Mouse (Mus musculus) embryonic stem cell, embryonic (primary cell): ENCODE measurements around the gene D930007J09Rik.

ENCODE experiments used
- CTCF ChIA-PET, 4 experiments: fragments of 300-600 bp in 2 of 4; fragments of 350-600 bp in 2 of 4; sonication (Branson Sonifier 250); formaldehyde crosslinking; loops; one replicate each; lab custom pipeline; 2022; ENCODE audit warnings: inconsistent platforms in 2 of 4; lab: Charles Lee
- POLR2A ChIA-PET, 4 experiments: fragments of 300-600 bp in 2 of 4; fragments of 350-600 bp in 2 of 4; sonication (Branson Sonifier 250); formaldehyde crosslinking; loops; one replicate each; lab custom pipeline; 2022; ENCODE audit warnings: antibody characterized with exemption in 4 of 4, inconsistent platforms in 1 of 4; lab: Charles Lee

Gene D930007J09Rik

GRCm38 (mm10) chr13:32783055-32783454, 19.6 kb downstream of the D930007J09Rik start:
- POLR2A ChIA-PET = interaction anchor here in 1 of 4 experiments (0.5 to 0.6 kb wide), 2 partner anchors 11 to 26 kb away, joined by 3 read pairs; no protein-coding TSS in a partner anchor
- CTCF ChIA-PET = no interaction called here

DNA sequence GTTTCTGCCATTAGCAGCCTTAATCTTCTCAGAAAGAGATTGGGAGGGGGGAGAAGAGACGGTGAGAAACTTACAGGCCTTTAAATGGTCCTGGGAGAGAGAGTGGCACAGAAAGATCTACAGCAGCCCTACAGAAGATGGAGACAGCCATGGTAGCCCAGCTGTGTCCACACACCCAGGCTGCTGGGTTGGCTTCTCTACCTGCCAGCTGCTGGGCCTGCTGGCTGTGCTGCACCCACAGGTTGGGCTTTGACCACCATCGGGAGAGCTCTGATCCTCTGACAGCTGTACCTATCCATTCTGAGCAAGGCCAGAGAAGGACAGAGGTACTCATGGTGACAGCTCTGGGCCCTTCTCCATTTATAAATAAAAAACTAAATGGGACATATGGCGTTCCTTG, 23.8 kb downstream of the D930007J09Rik start:
- CTCF ChIA-PET = interaction anchor here in 2 of 4 experiments (0.6 to 1.1 kb wide), 2 partner anchors 9 to 11 kb away, joined by 3 read pairs; no protein-coding TSS in a partner anchor
- POLR2A ChIA-PET = no interaction called here

GRCm38 (mm10) chr13:32776350-32776749, 26.3 kb downstream of the D930007J09Rik start:
- ChIA-PET POLR2A (no interaction called here), CTCF (interaction anchor here in 1 of 4 experiments (1.1 kb wide), 1 partner anchor 8 kb away, joined by 3 read pairs; no protein-coding TSS in a partner anchor)

- POLR2A ChIA-PET = no interaction called here
- CTCF ChIA-PET = no interaction called here
Measured at GRCm38 (mm10) chr13:32775889-32776288, 26.8 kb downstream of the D930007J09Rik start.

DNA sequence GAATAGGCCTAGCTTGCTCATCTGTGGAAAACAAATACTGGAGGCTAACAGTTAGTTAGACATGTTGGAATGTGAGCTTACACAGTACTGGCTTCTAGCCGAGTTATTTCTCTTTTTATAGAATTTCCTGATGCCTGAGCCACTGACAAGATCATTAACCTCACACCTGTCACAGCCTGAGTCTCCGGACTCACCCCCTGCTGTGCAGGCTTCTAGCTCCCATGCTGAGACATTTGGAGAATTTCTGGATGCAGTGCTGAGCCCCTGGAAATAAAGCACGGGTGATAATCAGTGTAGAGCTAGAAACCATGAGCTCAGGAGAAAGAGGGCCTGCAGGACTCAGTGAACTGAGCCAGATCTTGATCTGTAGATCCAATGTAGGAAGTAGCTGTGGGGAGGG, 32.7 kb downstream of the D930007J09Rik start:
- ChIA-PET CTCF (interaction anchor here in 2 of 4 experiments (0.6 to 1.0 kb wide), 3 partner anchors 9 to 1741 kb away, joined by 3 to 4 read pairs (median 3); partner anchors contain the start of gene Wrnip1 (in 1 of the 2)), POLR2A (no interaction called here)

- ChIA-PET POLR2A (interaction anchor here in 1 of 4 experiments (0.9 kb wide), 1 partner anchor 33 kb away, joined by 3 read pairs; the partner anchor contains the start of gene Wrnip1), CTCF (interaction anchor here in 3 of 4 experiments (0.6 to 1.2 kb wide), 11 partner anchors 8 to 578 kb away, joined by 3 to 5 read pairs (median 3); no protein-coding TSS in a partner anchor)
Measured at GRCm38 (mm10) chr13:32768104-32768503, 34.5 kb downstream of the D930007J09Rik start.

GRCm38 (mm10) chr13:32764448-32764847, 38.2 kb downstream of the D930007J09Rik start:
- ChIA-PET POLR2A (no interaction called here), CTCF (no interaction called here)

GRCm38 (mm10) chr13:32763141-32763540, 39.5 kb downstream of the D930007J09Rik start:
- POLR2A ChIA-PET = no interaction called here

DNA sequence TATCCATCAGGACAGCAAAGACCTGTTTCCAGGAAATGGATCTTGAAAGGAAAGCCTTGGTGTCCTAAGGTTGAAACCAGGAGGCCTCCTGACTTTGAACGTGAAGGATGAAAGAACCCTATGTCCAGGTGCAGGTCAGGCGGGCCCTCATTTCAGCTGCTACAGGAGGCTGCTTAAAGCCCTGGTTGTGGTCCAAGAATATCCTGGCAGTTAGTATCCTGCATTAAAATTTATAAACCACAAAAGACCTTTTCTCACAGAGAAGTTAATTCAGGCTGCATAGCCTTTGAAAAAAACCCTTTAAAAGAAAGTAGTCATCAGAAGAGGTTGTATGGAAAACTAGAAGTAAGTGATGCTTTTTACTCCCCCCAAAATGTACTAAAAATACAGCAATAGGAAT, 41.9 kb downstream of the D930007J09Rik start:
- ChIA-PET POLR2A (no interaction called here), CTCF (no interaction called here)

More at GRCm38 (mm10) chr13:32763141-32763540, 39.5 kb downstream of the D930007J09Rik start:
- CTCF ChIA-PET = no interaction called here

GRCm38 (mm10) chr13:32759036-32759435, 43.6 kb downstream of the D930007J09Rik start:
- ChIA-PET POLR2A (no interaction called here), CTCF (no interaction called here)
